Mouse (Mus musculus) lung, adult 2 months (tissue): ENCODE data around the gene Plekha1. TPM values are rescaled to one million over a fixed set of nuclear protein-coding genes. Genes with fewer than 3 reads are reported as not detected.

Experiments
- DNase-seq: peaks from one replicate; pipeline ENCODE4 v3.0.0; 2022
- H3K4me1 ChIP-seq: fragments of 200-500 bp; 2 replicates; pipeline ENCODE4 v1.6.1; 2011; ENCODE audit warnings: low read length; ENCODE audit not compliant: control insufficient read depth, insufficient read depth
- H3K4me3 ChIP-seq: fragments of 200-500 bp; replicated peaks from 2 replicates; pipeline ENCODE3; 2011; ENCODE audit warnings: low read depth, mild to moderate bottlenecking, control low read depth, low read length; ENCODE audit errors: extremely low read depth
- CTCF ChIP-seq: fragments of 200-500 bp; IDR thresholded peaks from 2 replicates; pipeline ENCODE4 v1.5.1; 2011; ENCODE audit warnings: mild to moderate bottlenecking, low read length, control low read depth; ENCODE audit not compliant: insufficient read depth
- POLR2A ChIP-seq: fragments of 200-500 bp; IDR thresholded peaks from 2 replicates; pipeline ENCODE4 v1.6.1; 2011; ENCODE audit warnings: low read depth, mild to moderate bottlenecking, control low read depth, low read length, borderline replicate concordance; ENCODE audit errors: extremely low read depth
- WGBS: fragments of 180-500 bp; shearing (Covaris S2); methylation state at CpG from one replicate; pipeline ENCODE4 v1.1.7; 2018; 5-methylcytosine and 5-hydroxymethylcytosine counted together
- polyA plus RNA-seq: library from polyadenylated mRNA; depleted of rRNA; stranded (reverse); fragments of >200 nt; gene quantifications from 2 replicates; pipeline ENCODE4 v1.2.3, GENCODE M21; 2012; rRNA removed

Gene Plekha1
- polyA plus RNA-seq, 1 experiment: 99.2 TPM

DNA sequence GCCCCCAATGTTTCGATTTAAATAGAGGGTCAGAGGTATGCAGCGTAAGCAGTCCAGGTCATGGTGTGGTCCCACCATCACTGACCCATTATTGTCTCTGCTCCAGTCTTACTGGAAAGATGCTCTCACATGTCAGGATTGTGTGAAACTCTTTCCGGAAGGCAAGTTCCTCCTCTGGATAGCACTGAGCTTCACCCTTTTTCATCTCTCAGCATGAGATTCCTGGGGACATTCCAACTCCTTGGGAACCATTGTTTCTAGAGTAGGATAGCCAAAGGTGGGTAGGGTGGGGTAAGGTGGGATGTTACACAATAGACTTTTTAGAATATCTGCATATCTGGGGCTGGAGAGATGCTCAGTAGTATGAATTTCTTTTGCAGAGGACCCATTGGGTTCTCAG, 80.2 kb downstream of the Plekha1 start:
- no peak for DNase-seq
- Histone ChIP-seq H3K4me3 (no peak overlapping the region), H3K4me1 (peaks cover 4% of the 10 kb centered on the region; the same call in 1 of the 2 replicates)
- TF ChIP-seq POLR2A: no peak
- no peak for TF ChIP-seq CTCF
- WGBS: 94% methylated on average over 3 of the region's 3 CpGs

DNA sequence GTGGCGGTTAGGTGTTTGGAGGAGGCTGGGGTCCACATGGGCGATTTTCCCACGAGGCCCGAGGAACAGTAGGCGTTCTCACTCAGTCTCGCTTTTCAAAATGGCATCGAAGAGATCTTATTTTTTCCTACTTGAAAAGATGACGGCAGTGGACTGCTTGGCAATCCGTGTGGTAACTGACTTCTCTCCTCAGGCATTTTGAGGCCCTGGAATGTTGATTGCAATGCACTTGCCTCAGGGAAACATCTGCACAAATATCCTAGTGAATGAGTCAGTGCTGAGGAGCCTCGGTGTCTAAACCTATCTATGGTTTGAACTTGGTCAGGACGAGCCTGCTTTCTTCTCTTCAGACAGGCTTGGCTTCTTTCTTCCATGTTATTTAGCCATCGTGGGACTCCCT, 80.7 kb downstream of the Plekha1 start:
- TF ChIP-seq CTCF (no peak), POLR2A (no peak)
- DNase-seq: no peak
- WGBS: 84% methylated on average over 12 of the region's 12 CpGs

DNA sequence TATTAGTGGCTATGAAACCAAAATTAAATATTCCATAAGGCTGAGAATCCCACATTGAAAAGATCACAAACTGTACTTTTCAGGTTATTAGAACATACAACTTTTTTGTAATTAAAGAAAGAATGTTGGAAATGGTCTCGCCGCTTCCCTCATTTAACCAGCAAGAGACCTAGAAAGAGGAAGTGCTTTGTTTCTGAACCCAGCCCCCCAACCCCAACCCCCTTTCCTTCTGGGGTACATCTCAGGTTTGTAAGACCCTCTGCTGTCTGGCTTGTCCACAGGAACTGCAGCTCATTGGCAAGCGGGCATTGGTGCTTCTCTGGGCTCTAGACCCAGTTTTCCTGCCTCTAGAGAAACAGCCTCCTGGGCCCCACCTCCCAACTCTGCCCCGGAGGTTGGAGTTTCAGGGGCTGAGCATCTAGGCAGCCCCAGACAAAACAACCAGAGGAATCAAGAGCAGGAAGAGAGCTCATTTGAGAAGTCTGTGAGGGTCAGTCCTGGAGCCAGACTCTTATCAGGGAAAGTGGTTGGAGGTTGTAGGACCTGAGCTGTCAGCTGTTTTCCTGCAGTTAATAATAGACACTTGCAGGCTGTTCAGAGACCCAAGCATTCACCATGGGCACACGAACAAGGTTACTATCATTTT, 83.1 kb downstream of the Plekha1 start:
- 36% methylated on average over 5 of the region's 5 CpGs for WGBS
- no peak for TF ChIP-seq CTCF
- no peak for TF ChIP-seq POLR2A
- H3K4me1 ChIP-seq: peaks cover 4% of the 10 kb centered on the region; the same call in 1 of the 2 replicates
- DNase-seq: no peak
- H3K4me3 ChIP-seq: no peak overlapping the region

More for the DNA sequence above, 80.7 kb downstream of the Plekha1 start:
- Histone ChIP-seq H3K4me3 (no peak overlapping the region), H3K4me1 (peaks cover 4% of the 10 kb centered on the region; the same call in 1 of the 2 replicates)

DNA sequence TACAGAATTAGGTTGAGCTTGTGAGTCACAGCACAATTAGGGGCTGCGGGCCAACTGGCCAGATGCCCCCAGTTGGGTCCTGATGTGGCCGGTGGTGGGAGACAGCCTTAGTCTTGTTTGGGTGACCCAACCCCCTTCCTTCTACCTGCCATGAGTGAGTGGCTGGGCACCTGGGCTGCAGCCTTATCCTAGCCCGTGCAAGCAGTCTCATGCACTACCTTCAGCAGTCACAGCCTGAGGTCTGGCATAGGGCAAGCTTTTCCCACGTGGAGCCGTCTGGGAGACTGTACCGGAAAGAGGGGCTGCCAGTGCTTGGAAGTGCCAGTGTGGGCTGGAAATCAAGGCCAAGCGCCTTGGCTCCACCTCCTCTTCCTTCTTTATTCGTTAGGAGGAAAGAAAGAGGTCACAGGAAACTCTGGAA, 83.8 kb downstream of the Plekha1 start:
- WGBS: 18% methylated on average over 8 of the region's 8 CpGs

DNA sequence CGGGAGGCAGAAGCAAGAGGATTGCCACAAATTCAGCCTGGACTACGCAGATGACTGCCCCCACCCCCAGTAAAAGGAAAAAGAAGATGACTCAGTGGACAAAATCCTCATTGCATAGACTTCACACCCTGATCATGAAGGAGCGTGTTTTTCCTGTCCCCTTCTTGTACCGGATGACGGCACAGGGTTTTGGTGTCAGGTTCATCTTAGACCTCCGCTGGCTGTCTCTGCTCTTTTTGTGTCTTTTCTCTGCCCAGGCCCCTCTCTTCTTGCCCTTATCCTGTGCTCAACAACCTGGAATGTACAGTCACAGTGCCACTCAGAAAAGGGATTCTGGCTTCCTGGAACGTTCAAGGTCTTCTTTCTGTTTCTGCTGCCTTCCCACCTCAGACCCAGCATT, 84.9 kb downstream of the Plekha1 start:
- TF ChIP-seq CTCF: no peak
- no peak for TF ChIP-seq POLR2A
- 90% methylated on average over 7 of the region's 7 CpGs for WGBS
- no peak for DNase-seq
- H3K4me3 ChIP-seq: no peak overlapping the region
- peaks cover 4% of the 10 kb centered on the region; the same call in 1 of the 2 replicates for H3K4me1 ChIP-seq

More for the DNA sequence above, 83.8 kb downstream of the Plekha1 start:
- Histone ChIP-seq H3K4me3 (no peak overlapping the region), H3K4me1 (peaks cover 4% of the 10 kb centered on the region; the same call in 1 of the 2 replicates)
- TF ChIP-seq CTCF: no peak
- DNase-seq: peak; percentile 30

DNA sequence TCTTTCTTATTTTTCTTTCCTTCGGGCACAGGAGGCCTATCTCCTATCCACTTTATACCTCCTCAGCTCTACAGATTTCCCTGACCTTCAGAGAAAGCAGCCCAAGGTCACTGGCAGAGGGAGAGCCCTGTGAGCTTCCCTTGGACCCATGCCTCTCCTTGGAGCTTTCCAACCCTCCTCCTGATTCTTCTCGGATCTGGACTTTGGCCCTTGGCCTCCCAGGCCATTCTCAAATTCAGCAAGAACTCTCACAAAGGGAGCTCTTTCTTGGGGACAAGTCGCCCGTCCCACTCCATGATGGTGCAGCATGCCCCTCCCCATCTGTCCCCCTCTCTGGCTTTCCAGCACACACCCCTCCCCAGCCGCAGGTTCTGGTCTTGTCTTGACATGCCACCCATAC, 85.4 kb downstream of the Plekha1 start:
- Histone ChIP-seq H3K4me3 (no peak overlapping the region), H3K4me1 (peaks cover 4% of the 10 kb centered on the region; the same call in 1 of the 2 replicates)
- DNase-seq: no peak
- TF ChIP-seq POLR2A (no peak), CTCF (no peak)
- 90% methylated on average over 5 of the region's 5 CpGs for WGBS

DNA sequence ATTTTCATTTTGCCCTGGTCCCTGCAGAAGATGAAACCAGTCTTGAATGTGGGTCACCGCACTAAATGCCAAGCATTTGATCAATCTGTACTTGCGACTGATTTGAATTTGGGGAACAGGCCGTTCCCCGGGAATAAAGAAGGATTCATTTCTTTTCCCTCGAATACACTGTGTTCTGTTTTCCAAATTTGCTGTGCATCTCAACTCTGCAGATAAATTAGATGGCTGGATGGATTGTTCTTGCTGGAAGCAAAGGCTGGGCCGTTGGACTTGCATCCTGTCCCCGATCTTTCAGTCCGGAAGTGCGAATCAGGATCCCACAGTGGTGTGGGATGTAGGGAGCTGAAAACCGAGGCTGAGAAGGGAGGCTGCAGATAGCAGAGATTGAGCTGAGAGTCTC, 87.8 kb downstream of the Plekha1 start:
- Histone ChIP-seq H3K4me3 (no peak overlapping the region), H3K4me1 (peaks cover 4% of the 10 kb centered on the region; the same call in 1 of the 2 replicates)
- TF ChIP-seq CTCF: no peak
- TF ChIP-seq POLR2A: no peak
- DNase-seq: no peak
- WGBS: 86% methylated on average over 10 of the region's 10 CpGs

DNA sequence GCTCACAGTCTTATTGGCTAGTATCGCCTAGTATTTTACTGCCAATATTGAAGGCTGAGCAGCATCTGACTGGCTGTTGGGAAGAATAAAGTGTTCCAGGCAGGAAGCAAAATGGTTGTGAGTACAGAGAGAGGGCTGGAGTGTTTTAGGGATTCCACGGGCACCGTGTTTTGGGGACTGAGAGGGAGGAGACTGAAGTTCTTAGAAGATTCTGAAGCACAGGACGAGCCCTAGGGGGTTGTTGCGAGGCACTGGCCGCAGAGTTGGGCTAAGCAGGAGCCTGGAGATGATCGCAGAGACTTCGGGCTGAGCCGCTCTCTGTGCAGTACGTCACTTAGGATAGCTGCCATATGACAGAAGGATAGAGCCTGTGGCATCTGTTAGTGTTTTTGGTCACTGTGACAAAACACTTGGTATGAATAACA, 88.6 kb downstream of the Plekha1 start:
- no peak for DNase-seq
- no peaks in the 10 kb centered on the region for H3K4me1 ChIP-seq
- TF ChIP-seq POLR2A: no peak
- TF ChIP-seq CTCF: no peak
- 82% methylated on average over 10 of the region's 10 CpGs for WGBS
- H3K4me3 ChIP-seq: no peak overlapping the region

DNA sequence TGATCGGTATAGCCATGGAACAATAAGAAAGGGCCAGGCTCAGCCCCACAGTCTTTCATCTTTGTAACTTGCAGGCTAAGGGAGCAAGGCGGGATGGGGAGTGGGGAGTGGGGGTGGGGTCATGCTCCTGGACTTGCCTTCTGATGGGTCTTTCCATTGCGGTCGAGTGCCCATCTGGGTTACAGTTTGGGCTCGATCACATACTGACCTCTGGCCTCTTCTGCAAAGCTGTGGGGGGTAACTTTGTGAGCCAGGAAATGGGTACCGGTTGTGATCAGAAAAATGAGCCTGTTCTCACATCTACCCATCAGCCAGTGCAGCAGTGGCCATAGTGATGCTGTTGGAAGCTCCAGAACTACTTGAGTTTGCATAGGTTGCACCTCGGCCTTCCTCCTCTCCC, 93.0 kb downstream of the Plekha1 start:
- 79% methylated on average over 7 of the region's 7 CpGs for WGBS
- TF ChIP-seq CTCF: no peak
- no peak for DNase-seq
- H3K4me3 ChIP-seq: no peak overlapping the region
- peaks cover 2% of the 10 kb centered on the region; the same call in 1 of the 2 replicates for H3K4me1 ChIP-seq

DNA sequence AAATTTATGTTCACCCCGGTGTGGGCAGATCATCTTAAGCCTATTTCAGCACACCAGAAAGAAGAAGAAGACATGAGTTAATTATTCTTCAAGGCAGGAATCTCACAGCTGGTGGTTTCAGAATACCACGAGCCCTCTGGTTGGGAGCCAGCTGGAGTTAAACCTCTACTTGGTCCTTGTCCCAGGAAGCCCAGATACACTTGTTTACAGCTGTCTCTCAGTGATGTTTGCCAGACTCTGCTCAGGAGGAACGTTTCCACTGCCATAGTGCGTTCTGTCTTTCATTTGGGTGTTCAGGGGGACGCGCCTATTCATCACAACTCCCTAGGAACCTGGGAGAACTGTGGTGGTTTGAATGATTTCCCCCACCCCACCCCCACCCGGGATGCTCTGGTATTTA, 94.3 kb downstream of the Plekha1 start:
- 31% methylated on average over 7 of the region's 7 CpGs for WGBS
- Histone ChIP-seq H3K4me3 (no peak overlapping the region), H3K4me1 (peaks cover 5% of the 10 kb centered on the region; the same call in 1 of the 2 replicates)
- DNase-seq: no peak
- no peak for TF ChIP-seq CTCF
- TF ChIP-seq POLR2A: no peak

DNA sequence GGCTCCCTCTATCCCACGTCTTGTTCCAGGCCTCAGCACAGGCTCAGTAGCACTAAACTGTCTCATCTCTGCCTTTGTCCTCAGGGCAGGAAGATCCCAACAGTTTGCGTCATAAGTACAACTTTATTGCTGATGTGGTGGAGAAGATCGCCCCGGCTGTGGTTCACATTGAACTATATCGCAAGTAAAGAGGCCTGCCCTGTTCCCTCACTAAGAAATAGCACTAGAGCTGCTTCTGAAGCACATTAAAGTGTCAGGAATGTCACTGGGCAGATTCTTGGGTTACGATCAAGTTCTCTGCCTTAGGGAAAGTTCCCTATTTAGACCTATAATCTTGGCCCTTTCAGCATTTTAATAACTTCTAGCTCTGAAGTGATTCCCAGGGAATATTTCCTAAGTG, 95.9 kb downstream of the Plekha1 start:
- TF ChIP-seq POLR2A (no peak), CTCF (no peak)
- 59% methylated on average over 6 of the region's 6 CpGs for WGBS
- Histone ChIP-seq H3K4me1 (peaks cover 5% of the 10 kb centered on the region; the same call in 1 of the 2 replicates), H3K4me3 (no peak overlapping the region)
- no peak for DNase-seq

Other genes starting within 250 kb of the Plekha1 start
- gene Btbd16, start 91.7 kb upstream of the Plekha1 start, polyA plus RNA-seq: not detected in 2 replicates
- gene Htra1, start 70.4 kb downstream of the Plekha1 start, polyA plus RNA-seq: 64.7 and 65.2 TPM in 2 replicates
- gene Dmbt1, start 166.3 kb downstream of the Plekha1 start, polyA plus RNA-seq: 0.12 and 4.0 TPM in 2 replicates